8 mouse cellular contexts compared by ENCODE assay signal in genomic region chr8:84192555-84192954, GRCm38 (mm10). TPM values are rescaled to one million over a fixed set of nuclear protein-coding genes. Genes with fewer than 3 reads are reported as not detected.
A peak's percentile ranks its signal among the peaks of the same experiment; 100 is the strongest.
DNase-seq lines count a peak whose midpoint lies in the region; ATAC-seq and TF ChIP-seq lines count a peak whose summit lies in the region.

No protein-coding gene starts in this region.

- no peaks in the 10 kb centered on the region for H3K9me3 ChIP-seq in embryonic facial prominence, embryonic 15.5 days (replicated peaks)
- H3K9me3 ChIP-seq in heart, embryonic 11.5 days (replicated peaks; ENCODE audit: control insufficient read depth, low read length): no peaks in the 10 kb centered on the region
- H3K9me3 ChIP-seq in kidney, embryonic 16.5 days (ENCODE audit: low read length): no peaks in the 10 kb centered on the region
- no peaks in the 10 kb centered on the region for H3K9me3 ChIP-seq in lung, embryonic 16.5 days (ENCODE audit: control insufficient read depth, low read length)

- H3K36me3 ChIP-seq in embryonic facial prominence, embryonic 15.5 days: no peaks in the 10 kb centered on the region
- no peaks in the 10 kb centered on the region for H3K36me3 ChIP-seq in heart, embryonic 11.5 days (ENCODE audit: control insufficient read depth, insufficient read depth, low read length)
- no peaks in the 10 kb centered on the region for H3K36me3 ChIP-seq in kidney, embryonic 16.5 days (ENCODE audit: insufficient read depth, low read length)
- H3K36me3 ChIP-seq in lung, embryonic 16.5 days (ENCODE audit: control insufficient read depth, insufficient read depth, low read length): no peaks in the 10 kb centered on the region

- WGBS in embryonic facial prominence, embryonic 15.5 days: 2% methylated on average over 33 of the region's 33 CpGs
- WGBS in heart, embryonic 11.5 days (ENCODE audit: insufficient replicate concordance): 3% methylated on average over 32 of the region's 33 CpGs
- 4% methylated on average over 33 of the region's 33 CpGs for WGBS in kidney, embryonic 16.5 days
- WGBS in lung, embryonic 16.5 days: 3% methylated on average over 24 of the region's 33 CpGs
- WGBS in olfactory bulb, adult 2 months: 4% methylated on average over 33 of the region's 33 CpGs

- DNase-seq in 416B (ENCODE audit: low read depth): peak; percentile 78
- peak; percentile 63 for DNase-seq in T-cell, adult 2 months (ENCODE audit: low spot score)
- DNase-seq in thymus, postnatal 36 days: peak; percentile 59 to 62

- TF ChIP-seq POLR2A in olfactory bulb, adult 2 months (IDR thresholded peaks at IDR 0.05; ENCODE audit: insufficient read depth, low read depth, low read length): no peak

- H3K27me3 ChIP-seq in embryonic facial prominence, embryonic 15.5 days: no peaks in the 10 kb centered on the region
- no peaks in the 10 kb centered on the region for H3K27me3 ChIP-seq in heart, embryonic 11.5 days (ENCODE audit: control insufficient read depth, insufficient read depth, low read length)
- H3K27me3 ChIP-seq in kidney, embryonic 16.5 days (ENCODE audit: insufficient read depth, low read length): no peaks in the 10 kb centered on the region
- H3K27me3 ChIP-seq in lung, embryonic 16.5 days (ENCODE audit: control insufficient read depth, insufficient read depth, low read depth, low read length): no peaks in the 10 kb centered on the region

- 0 out of 2 replicates have a peak overlapping the region, but pooled peaks have one; percentile 19 for H3K9ac ChIP-seq in embryonic facial prominence, embryonic 15.5 days
- H3K9ac ChIP-seq in heart, embryonic 11.5 days (ENCODE audit: low read depth, low read length): peak overlapping the region; percentile 72
- H3K9ac ChIP-seq in kidney, embryonic 16.5 days (replicated peaks; ENCODE audit: low read length): peak overlapping the region; percentile 48
- peak overlapping the region; percentile 60 for H3K9ac ChIP-seq in lung, embryonic 16.5 days (ENCODE audit: low read length)

- no peak for TF ChIP-seq CTCF in olfactory bulb, adult 2 months (IDR thresholded peaks at IDR 0.05; ENCODE audit: insufficient read depth, low read depth, low read length)

- H3K4me3 ChIP-seq in embryonic facial prominence, embryonic 15.5 days (replicated peaks): peak overlapping the region; percentile 31
- H3K4me3 ChIP-seq in heart, embryonic 11.5 days (ENCODE audit: low read depth, low read length): peak overlapping the region; percentile 33
- peak overlapping the region; percentile 30 for H3K4me3 ChIP-seq in kidney, embryonic 16.5 days (ENCODE audit: low read length)
- peak overlapping the region; percentile 36 for H3K4me3 ChIP-seq in lung, embryonic 16.5 days (ENCODE audit: low read length)
- H3K4me3 ChIP-seq in olfactory bulb, adult 2 months (ENCODE audit: insufficient read depth, low read depth, low read length): no peak overlapping the region

- H3K4me2 ChIP-seq in embryonic facial prominence, embryonic 15.5 days (replicated peaks): peak overlapping the region; percentile 50
- peak overlapping the region; percentile 74 for H3K4me2 ChIP-seq in heart, embryonic 11.5 days
- peak overlapping the region; percentile 54 for H3K4me2 ChIP-seq in kidney, embryonic 16.5 days (replicated peaks; ENCODE audit: low read depth, low read length)
- peak overlapping the region; percentile 56 for H3K4me2 ChIP-seq in lung, embryonic 16.5 days (ENCODE audit: low read depth, low read length)

- H3K4me1 ChIP-seq in embryonic facial prominence, embryonic 15.5 days: peaks cover 29% of the 10 kb centered on the region
- peaks cover 14% of the 10 kb centered on the region for H3K4me1 ChIP-seq in heart, embryonic 11.5 days (ENCODE audit: control insufficient read depth, insufficient read depth, low read length)
- H3K4me1 ChIP-seq in kidney, embryonic 16.5 days (ENCODE audit: insufficient read depth, low read length): peaks cover 18% of the 10 kb centered on the region
- H3K4me1 ChIP-seq in lung, embryonic 16.5 days (replicated peaks; ENCODE audit: control insufficient read depth, insufficient read depth, low read length): peaks cover 28% of the 10 kb centered on the region
- peaks cover 19% of the 10 kb centered on the region for H3K4me1 ChIP-seq in olfactory bulb, adult 2 months (ENCODE audit: control insufficient read depth, insufficient read depth, low read length)

- ATAC-seq in embryonic facial prominence, embryonic 15.5 days (ENCODE audit: insufficient number of reproducible peaks, low FRiP score, low TSS enrichment, low read depth): peak; percentile 41
- ATAC-seq in heart, embryonic 11.5 days (replicated peaks; ENCODE audit: insufficient number of reproducible peaks, low FRiP score, low TSS enrichment): peak; percentile 83
- ATAC-seq in kidney, embryonic 16.5 days (ENCODE audit: low FRiP score, low TSS enrichment): peak; percentile 58; the same call in 1 of the 2 replicates
- ATAC-seq in lung, embryonic 16.5 days (ENCODE audit: low read depth): peak; percentile 67; the same call in 1 of the 2 replicates

- H3K27ac ChIP-seq in embryonic facial prominence, embryonic 15.5 days (replicated peaks): peak overlapping the region; percentile 94
- peak overlapping the region; percentile 98 for H3K27ac ChIP-seq in heart, embryonic 11.5 days (ENCODE audit: low read depth, low read length)
- peak overlapping the region; percentile 81 for H3K27ac ChIP-seq in kidney, embryonic 16.5 days (ENCODE audit: low read length)
- peak overlapping the region; percentile 98 for H3K27ac ChIP-seq in lung, embryonic 16.5 days (ENCODE audit: low read length)
- H3K27ac ChIP-seq in olfactory bulb, adult 2 months (ENCODE audit: insufficient read depth, low read depth, low read length): 0 out of 2 replicates have a peak overlapping the region, but pooled peaks have one; percentile 10

RNA-seq across cellular contexts. Expression of gene Nanos3, which starts 7.5 kb away (rescaled TPM):
- 3.5 and 4.0 TPM in 2 replicates for polyA plus RNA-seq in embryonic facial prominence, embryonic 15.5 days (2015; fragmentation: Nextera tagmentation; extraction: Ambion mirVana)
- 1.4 and 2.8 TPM in 2 replicates for polyA plus RNA-seq in heart, embryonic 11.5 days (2014; fragmentation: Nextera tagmentation; extraction: Ambion mirVana)
- polyA plus RNA-seq in kidney, embryonic 16.5 days (2015; fragmentation: Nextera tagmentation; extraction: Ambion mirVana): 2.6 and 3.1 TPM in 2 replicates
- 1.2 and 3.5 TPM in 2 replicates for polyA plus RNA-seq in lung, embryonic 16.5 days (2015; fragmentation: Nextera tagmentation; extraction: Ambion mirVana)
- polyA plus RNA-seq in olfactory bulb, adult 2 months (2012; ENCODE audit: insufficient read depth, insufficient read length, low replicate concordance, missing spikeins): not detected in 2 replicates

RNA-seq across cellular contexts. Expression of gene Zswim4, which starts 44.3 kb away (rescaled TPM):
- polyA plus RNA-seq in embryonic facial prominence, embryonic 15.5 days (2015; fragmentation: Nextera tagmentation; extraction: Ambion mirVana): 15.8 and 17.7 TPM in 2 replicates
- polyA plus RNA-seq in heart, embryonic 11.5 days (2014; fragmentation: Nextera tagmentation; extraction: Ambion mirVana): 6.3 and 7.8 TPM in 2 replicates
- polyA plus RNA-seq in kidney, embryonic 16.5 days (2015; fragmentation: Nextera tagmentation; extraction: Ambion mirVana): 18.3 and 18.5 TPM in 2 replicates
- 14.4 and 14.6 TPM in 2 replicates for polyA plus RNA-seq in lung, embryonic 16.5 days (2015; fragmentation: Nextera tagmentation; extraction: Ambion mirVana)
- 65.7 TPM in 1 of 2 replicates, not detected in the other for polyA plus RNA-seq in olfactory bulb, adult 2 months (2012; ENCODE audit: insufficient read depth, insufficient read length, low replicate concordance, missing spikeins)

RNA-seq across cellular contexts. Expression of gene 4930432K21Rik, which starts 44.7 kb away (rescaled TPM):
- polyA plus RNA-seq in embryonic facial prominence, embryonic 15.5 days (2015; fragmentation: Nextera tagmentation; extraction: Ambion mirVana): 1.9 and 2.3 TPM in 2 replicates
- polyA plus RNA-seq in heart, embryonic 11.5 days (2014; fragmentation: Nextera tagmentation; extraction: Ambion mirVana): 0.44 and 0.59 TPM in 2 replicates
- 1.7 and 1.9 TPM in 2 replicates for polyA plus RNA-seq in kidney, embryonic 16.5 days (2015; fragmentation: Nextera tagmentation; extraction: Ambion mirVana)
- 1.5 and 2.0 TPM in 2 replicates for polyA plus RNA-seq in lung, embryonic 16.5 days (2015; fragmentation: Nextera tagmentation; extraction: Ambion mirVana)
- not detected in 2 replicates for polyA plus RNA-seq in olfactory bulb, adult 2 months (2012; ENCODE audit: insufficient read depth, insufficient read length, low replicate concordance, missing spikeins)

RNA-seq across cellular contexts. Expression of gene Cc2d1a, which starts 44.8 kb away (rescaled TPM):
- 31.8 and 32.8 TPM in 2 replicates for polyA plus RNA-seq in embryonic facial prominence, embryonic 15.5 days (2015; fragmentation: Nextera tagmentation; extraction: Ambion mirVana)
- polyA plus RNA-seq in heart, embryonic 11.5 days (2014; fragmentation: Nextera tagmentation; extraction: Ambion mirVana): 11.1 and 12.6 TPM in 2 replicates
- polyA plus RNA-seq in kidney, embryonic 16.5 days (2015; fragmentation: Nextera tagmentation; extraction: Ambion mirVana): 29.0 and 31.1 TPM in 2 replicates
- 24.2 and 25.9 TPM in 2 replicates for polyA plus RNA-seq in lung, embryonic 16.5 days (2015; fragmentation: Nextera tagmentation; extraction: Ambion mirVana)
- polyA plus RNA-seq in olfactory bulb, adult 2 months (2012; ENCODE audit: insufficient read depth, insufficient read length, low replicate concordance, missing spikeins): not detected in 2 replicates

RNA-seq across cellular contexts. Expression of gene D8Ertd738e, which starts 57.0 kb away (rescaled TPM):
- 314 and 349 TPM in 2 replicates for polyA plus RNA-seq in embryonic facial prominence, embryonic 15.5 days (2015; fragmentation: Nextera tagmentation; extraction: Ambion mirVana)
- polyA plus RNA-seq in heart, embryonic 11.5 days (2014; fragmentation: Nextera tagmentation; extraction: Ambion mirVana): 321 and 330 TPM in 2 replicates
- 321 and 330 TPM in 2 replicates for polyA plus RNA-seq in kidney, embryonic 16.5 days (2015; fragmentation: Nextera tagmentation; extraction: Ambion mirVana)
- 333 and 350 TPM in 2 replicates for polyA plus RNA-seq in lung, embryonic 16.5 days (2015; fragmentation: Nextera tagmentation; extraction: Ambion mirVana)
- not detected in 2 replicates for polyA plus RNA-seq in olfactory bulb, adult 2 months (2012; ENCODE audit: insufficient read depth, insufficient read length, low replicate concordance, missing spikeins)

Comparison
In these comparisons a context has a peak if more than half of its experiments do, and no peak if none do; other contexts are left out.
1. H3K27ac ChIP-seq: peak in every context shown above with its lines; median percentile 98 in heart, embryonic 11.5 days; 98 in lung, embryonic 16.5 days; 94 in embryonic facial prominence, embryonic 15.5 days; 81 in kidney, embryonic 16.5 days; 10 in olfactory bulb, adult 2 months.
2. H3K9ac ChIP-seq: peak in every context shown above with its lines; median percentile 72 in heart, embryonic 11.5 days; 60 in lung, embryonic 16.5 days; 48 in kidney, embryonic 16.5 days; 19 in embryonic facial prominence, embryonic 15.5 days.